Mouse (Mus musculus) limb, embryonic 10.5 days (tissue): Measurements from ENCODE around the gene Gm17359. TPM values are rescaled to one million over a fixed set of nuclear protein-coding genes. Genes with fewer than 3 reads are reported as not detected.
"Not testable (repeated sequence)": the region's sequence is repeated elsewhere in the genome, so short reads cannot be mapped to it uniquely, and the experiment has no call there.

ENCODE experiments used
- DNase-seq: peaks from one replicate; pipeline ENCODE4 v3.0.0-alpha.2; 2017; ENCODE audit warnings: low spot score
- H3K27ac ChIP-seq: fragments of 300-500 bp; sonication (generic); 2 replicates; pipeline ENCODE4 v1.5.1; 2016; ENCODE audit warnings: mild to moderate bottlenecking
- H3K27me3 ChIP-seq: fragments of 300-500 bp; sonication (generic); 2 replicates; pipeline ENCODE4 v1.6.1; 2016; ENCODE audit warnings: low read depth, mild to moderate bottlenecking; ENCODE audit not compliant: poor library complexity, severe bottlenecking
- H3K36me3 ChIP-seq: fragments of 300-500 bp; sonication (generic); 2 replicates; pipeline ENCODE4 v1.6.1; 2016; ENCODE audit warnings: mild to moderate bottlenecking, moderate library complexity
- H3K4me1 ChIP-seq: fragments of 300-500 bp; sonication (generic); 2 replicates; pipeline ENCODE4 v1.6.1; 2016
- H3K4me3 ChIP-seq: fragments of 300-500 bp; sonication (generic); 2 replicates; pipeline ENCODE4 v1.5.1; 2016; ENCODE audit warnings: mild to moderate bottlenecking, moderate library complexity
- H3K9me3 ChIP-seq: fragments of 300-500 bp; sonication (generic); replicated peaks from 2 replicates; pipeline ENCODE4 v1.6.1; 2016; ENCODE audit warnings: mild to moderate bottlenecking
- WGBS: fragments of 180-500 bp; shearing (Covaris S2); methylation state at CpG from one replicate; pipeline ENCODE4 v1.1.7; 2016; 5-methylcytosine and 5-hydroxymethylcytosine counted together
- polyA plus RNA-seq: library from polyadenylated mRNA; unstranded; fragments of >200 nt; fragmentation: Nextera tagmentation; extraction: Ambion mirVana; gene quantifications from 2 replicates; pipeline ENCODE4 v1.2.1, GENCODE M21; 2016

Gm17359 gene
- polyA plus RNA-seq, 1 experiment from 2014 or later, result not detected

DNA sequence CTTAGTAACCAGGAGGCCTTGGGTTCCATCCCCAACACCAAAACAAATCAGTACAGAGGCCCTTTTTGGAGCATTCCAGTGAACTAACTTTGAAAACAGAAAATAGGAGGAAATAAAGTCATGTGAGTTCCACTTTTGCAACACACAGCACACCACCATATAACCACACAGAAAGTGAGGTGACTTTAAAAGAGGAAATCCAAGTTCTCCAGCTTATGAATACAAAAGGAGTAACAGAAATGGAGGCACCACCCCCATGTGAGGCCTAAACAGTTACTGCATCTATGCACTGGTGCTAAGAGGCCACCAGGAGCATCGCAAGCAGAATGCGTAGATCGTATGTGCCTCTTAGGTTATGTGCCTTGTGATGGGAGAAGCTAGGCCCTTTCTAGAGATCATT lies 101.8 kb downstream of the Gm17359 start:
- WGBS, result 98% methylated on average over 3 of the region's 3 CpGs
- no peaks in the 10 kb centered on the region for H3K36me3 ChIP-seq
- H3K4me3 ChIP-seq, result no peak overlapping the region
- H3K9me3 ChIP-seq, result no peaks in the 10 kb centered on the region
- H3K27me3 ChIP-seq, result no peaks in the 10 kb centered on the region
- H3K4me1 ChIP-seq, result no peaks in the 10 kb centered on the region
- DNase-seq, result no peak
- no peak overlapping the region for H3K27ac ChIP-seq

DNA sequence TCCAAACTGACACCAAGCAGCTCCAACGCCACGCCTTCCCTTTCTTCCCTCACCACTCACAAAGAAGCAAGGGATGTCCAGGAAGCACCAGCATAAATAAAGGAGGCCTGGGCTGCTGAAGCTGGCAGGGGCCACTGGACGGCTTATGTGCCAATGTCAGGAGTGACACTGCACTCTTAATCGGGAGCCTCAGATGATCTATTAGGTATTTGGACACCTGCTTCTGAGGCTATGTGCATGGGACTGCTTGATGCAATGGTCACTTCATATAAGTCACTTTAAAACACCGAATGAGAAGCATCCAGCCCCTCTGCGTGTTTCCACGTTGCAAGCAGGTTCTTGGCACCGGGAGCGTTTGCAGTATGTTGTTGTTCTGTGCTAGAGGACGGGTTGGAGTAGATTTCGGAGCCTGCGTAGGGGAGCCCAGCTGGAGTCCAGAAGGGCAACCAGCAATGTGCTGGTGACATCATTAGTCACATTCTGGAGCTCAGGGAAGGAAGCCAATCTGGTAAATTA lies 104.6 kb downstream of the Gm17359 start:
- Histone ChIP-seq H3K36me3 (no peaks in the 10 kb centered on the region), H3K4me1 (no peaks in the 10 kb centered on the region), H3K27me3 (no peaks in the 10 kb centered on the region), H3K9me3 (no peaks in the 10 kb centered on the region), H3K27ac (no peak overlapping the region), H3K4me3 (no peak overlapping the region)
- 82% methylated on average over 12 of the region's 12 CpGs for WGBS
- DNase-seq, result no peak

DNA sequence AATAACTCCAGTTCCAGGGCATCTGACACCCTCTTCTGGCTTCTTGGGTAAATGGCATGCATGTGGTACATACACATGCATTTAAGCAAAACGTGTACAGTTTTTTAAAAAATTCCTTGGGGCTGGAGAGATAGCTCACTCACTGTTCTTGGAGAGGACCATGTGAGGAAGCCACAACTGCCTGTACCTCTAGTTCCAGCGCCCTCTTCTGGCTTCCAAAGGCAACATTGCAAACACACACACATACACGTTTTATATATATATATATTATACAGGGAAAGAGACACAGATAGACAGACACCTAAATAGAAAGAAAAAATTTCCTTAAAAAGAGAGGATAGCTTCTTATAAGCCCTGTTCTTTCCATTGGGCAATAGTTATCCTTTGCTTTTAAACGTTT lies 107.4 kb downstream of the Gm17359 start:
- no peak for DNase-seq
- 64% methylated on average over 4 of the region's 4 CpGs for WGBS
- Histone ChIP-seq H3K4me3 (no peak overlapping the region), H3K4me1 (0 out of 2 replicates have a peak, but pooled peaks cover 2% of the 10 kb centered on the region), H3K27me3 (no peaks in the 10 kb centered on the region), H3K27ac (no peak overlapping the region), H3K9me3 (no peaks in the 10 kb centered on the region), H3K36me3 (no peaks in the 10 kb centered on the region)

DNA sequence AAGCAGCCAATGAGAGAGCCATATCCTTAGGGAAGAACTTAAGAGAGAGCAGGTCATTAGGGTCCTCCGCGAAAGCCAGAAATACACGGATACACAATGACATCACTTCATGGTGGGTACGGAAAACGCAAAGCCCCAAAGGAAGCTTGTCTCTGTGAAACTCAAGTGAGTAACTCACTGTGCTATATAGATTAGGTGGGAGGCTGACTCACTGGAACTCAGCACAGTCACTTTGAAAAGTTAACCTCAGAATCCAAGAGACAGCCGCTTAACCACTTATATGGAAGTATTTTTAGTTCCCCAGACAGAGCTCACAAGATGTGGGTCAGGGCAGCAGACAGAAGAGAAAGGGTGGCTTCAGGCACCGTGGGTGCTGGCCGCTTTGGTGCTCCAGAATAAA lies 108.6 kb downstream of the Gm17359 start:
- no peak for DNase-seq
- H3K4me3 ChIP-seq, result no peak overlapping the region
- H3K9me3 ChIP-seq, result no peaks in the 10 kb centered on the region
- H3K27me3 ChIP-seq, result no peaks in the 10 kb centered on the region
- WGBS, result 91% methylated on average over 8 of the region's 8 CpGs
- no peak overlapping the region for H3K27ac ChIP-seq
- 0 out of 2 replicates have a peak, but pooled peaks cover 3% of the 10 kb centered on the region for H3K4me1 ChIP-seq
- no peaks in the 10 kb centered on the region for H3K36me3 ChIP-seq

DNA sequence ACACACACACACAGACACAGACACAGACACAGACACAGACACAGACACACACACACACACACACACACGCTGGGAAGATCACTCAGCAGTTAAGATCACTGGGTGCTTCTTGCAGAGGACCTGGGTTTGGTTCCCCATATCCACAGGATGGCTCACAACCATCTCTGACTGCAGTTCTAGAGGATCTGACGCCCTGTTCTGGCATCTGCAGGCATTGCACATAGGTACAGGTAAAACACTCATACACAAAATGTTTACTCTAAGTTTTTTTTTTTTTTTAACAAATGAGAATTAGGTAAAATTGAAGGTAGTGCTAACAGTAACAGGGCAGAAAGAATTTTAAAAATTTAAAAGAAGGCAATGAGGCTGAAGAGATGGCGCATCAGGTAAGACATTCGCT lies 109.7 kb downstream of the Gm17359 start:
- WGBS, result 92% methylated on average over 4 of the region's 4 CpGs
- Histone ChIP-seq H3K9me3 (no peaks in the 10 kb centered on the region), H3K36me3 (no peaks in the 10 kb centered on the region), H3K4me3 (no peak overlapping the region), H3K4me1 (0 out of 2 replicates have a peak, but pooled peaks cover 3% of the 10 kb centered on the region), H3K27ac (no peak overlapping the region), H3K27me3 (no peaks in the 10 kb centered on the region)
- DNase-seq, result no peak

DNA sequence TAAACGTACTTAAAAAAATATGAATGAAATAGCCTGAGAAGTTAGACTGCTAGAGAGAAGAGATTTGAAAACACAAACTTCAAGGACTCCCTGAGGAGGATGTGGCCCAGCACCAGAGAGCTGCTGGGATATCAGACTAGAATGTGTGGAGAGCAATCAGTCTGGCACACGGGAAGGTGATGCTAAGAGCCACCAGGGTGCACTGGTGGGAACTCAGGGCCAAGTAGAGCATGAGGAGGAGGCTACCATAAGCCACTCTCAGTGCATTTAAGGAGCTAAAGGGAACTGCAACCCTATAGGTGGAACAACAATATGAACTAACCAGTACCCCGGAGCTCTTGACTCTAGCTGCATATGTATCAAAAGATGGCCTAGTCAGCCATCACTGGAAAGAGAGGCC lies 110.2 kb downstream of the Gm17359 start:
- not testable (repeated sequence) for H3K4me1 ChIP-seq, DNase-seq, H3K27ac ChIP-seq, H3K9me3 ChIP-seq, H3K27me3 ChIP-seq, H3K4me3 ChIP-seq, H3K36me3 ChIP-seq
- WGBS, result 83% methylated on average over 3 of the region's 3 CpGs

DNA sequence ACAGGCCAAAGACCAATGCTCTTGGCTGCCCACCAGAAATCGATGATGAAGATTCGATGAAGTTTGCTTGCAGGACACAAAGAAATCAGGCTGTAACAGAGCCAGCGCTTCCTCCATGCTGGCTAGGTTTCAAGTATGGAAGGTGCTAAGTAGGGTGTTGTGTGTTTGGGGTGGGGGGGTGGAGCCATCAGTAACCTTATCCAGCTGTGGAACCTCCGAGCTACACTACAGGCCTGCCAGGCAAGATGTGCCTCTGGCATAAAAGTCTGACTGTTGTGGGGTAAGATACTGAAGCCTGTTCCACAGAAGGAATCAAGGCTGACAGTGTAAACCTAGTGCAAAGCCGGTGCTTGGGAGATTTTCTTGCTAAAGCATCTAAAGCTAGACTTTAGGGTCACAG lies 112.0 kb downstream of the Gm17359 start:
- no peak for DNase-seq
- no peaks in the 10 kb centered on the region for H3K27me3 ChIP-seq

DNA sequence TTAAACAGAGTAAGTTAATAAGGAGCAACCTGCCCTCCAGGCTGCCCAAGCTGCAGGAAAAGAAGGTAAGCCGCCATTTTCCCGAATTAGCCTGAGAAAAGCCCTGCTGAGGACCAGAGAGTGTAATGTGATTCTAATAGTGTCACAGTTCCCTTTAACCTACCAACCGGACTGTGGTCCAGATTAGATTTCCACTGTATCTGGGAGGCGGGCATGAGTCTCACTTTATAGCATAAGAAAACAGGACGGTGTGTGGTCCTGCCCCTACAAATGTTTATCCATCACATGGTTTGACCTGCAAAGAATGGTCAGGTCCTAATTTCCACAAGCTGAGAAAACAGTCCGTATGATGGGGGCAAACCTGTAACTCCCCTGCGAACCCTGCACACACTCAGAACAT lies 112.9 kb downstream of the Gm17359 start:
- Histone ChIP-seq H3K27ac (no peak overlapping the region), H3K27me3 (no peaks in the 10 kb centered on the region), H3K36me3 (no peaks in the 10 kb centered on the region), H3K9me3 (no peaks in the 10 kb centered on the region), H3K4me3 (no peak overlapping the region), H3K4me1 (0 out of 2 replicates have a peak, but pooled peaks cover 3% of the 10 kb centered on the region)
- WGBS, result 82% methylated on average over 7 of the region's 7 CpGs
- DNase-seq, result no peak

More for the DNA sequence above, 112.0 kb downstream of the Gm17359 start:
- Histone ChIP-seq H3K36me3 (no peaks in the 10 kb centered on the region), H3K9me3 (no peaks in the 10 kb centered on the region), H3K4me1 (0 out of 2 replicates have a peak, but pooled peaks cover 3% of the 10 kb centered on the region), H3K4me3 (no peak overlapping the region), H3K27ac (no peak overlapping the region)
- 84% methylated on average over 5 of the region's 5 CpGs for WGBS

DNA sequence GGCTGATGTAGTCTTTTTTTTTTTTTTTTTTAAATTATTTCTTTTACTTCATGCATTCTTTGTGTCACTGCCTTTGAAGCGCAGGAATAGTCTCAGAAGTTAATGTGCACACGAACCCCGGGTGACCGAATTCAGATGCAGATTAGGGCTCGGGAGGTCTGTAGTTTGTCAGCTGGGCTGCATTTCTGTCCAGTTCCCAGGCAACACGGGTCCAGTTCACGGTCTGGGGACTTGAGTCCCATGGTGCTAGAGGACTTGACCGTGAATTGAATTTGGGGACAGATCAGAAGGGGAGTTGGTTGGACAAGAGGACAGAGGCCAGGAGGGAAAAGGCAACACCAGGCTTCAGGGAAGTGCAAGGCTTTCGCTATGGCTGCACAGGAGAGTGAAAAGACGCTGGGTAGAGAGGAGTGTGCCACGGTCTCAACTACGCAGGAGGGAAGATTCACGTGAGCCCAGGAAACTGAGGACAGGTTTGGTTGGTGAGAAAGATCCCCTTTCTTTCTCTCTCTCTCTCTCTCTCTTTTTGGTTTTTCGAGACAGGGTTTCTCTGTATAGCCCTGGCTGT lies 116.3 kb downstream of the Gm17359 start:
- 0 out of 2 replicates have a peak, but pooled peaks cover 2% of the 10 kb centered on the region for H3K36me3 ChIP-seq
- DNase-seq, result no peak
- H3K4me1 ChIP-seq, result peaks cover 13% of the 10 kb centered on the region; the same call in 1 of the 2 replicates
- H3K27ac ChIP-seq, result no peak overlapping the region
- no peak overlapping the region for H3K4me3 ChIP-seq
- 84% methylated on average over 14 of the region's 14 CpGs for WGBS
- H3K27me3 ChIP-seq, result no peaks in the 10 kb centered on the region
- no peaks in the 10 kb centered on the region for H3K9me3 ChIP-seq

DNA sequence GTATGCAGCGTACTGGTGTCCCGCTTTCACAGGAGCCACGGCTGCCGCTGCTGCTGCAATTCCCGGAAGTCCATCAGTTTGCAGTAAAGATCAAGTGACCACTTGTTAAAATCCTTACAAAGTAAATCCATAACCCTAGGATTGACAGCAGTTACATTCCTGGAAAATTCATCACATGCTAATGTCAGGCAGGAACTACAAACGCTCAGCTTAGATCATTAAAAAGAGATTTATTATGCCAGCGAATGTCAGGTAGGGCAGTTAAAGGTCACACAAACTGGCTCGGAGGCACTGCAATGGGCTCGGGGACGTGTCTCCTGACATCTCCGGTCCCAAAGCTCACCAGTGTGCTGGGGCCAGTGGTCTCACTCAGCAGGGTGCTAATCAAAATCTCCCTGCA lies 119.3 kb downstream of the Gm17359 start:
- Histone ChIP-seq H3K4me3 (no peak overlapping the region), H3K27ac (no peak overlapping the region)
- 30% methylated on average over 11 of the region's 11 CpGs for WGBS

DNA sequence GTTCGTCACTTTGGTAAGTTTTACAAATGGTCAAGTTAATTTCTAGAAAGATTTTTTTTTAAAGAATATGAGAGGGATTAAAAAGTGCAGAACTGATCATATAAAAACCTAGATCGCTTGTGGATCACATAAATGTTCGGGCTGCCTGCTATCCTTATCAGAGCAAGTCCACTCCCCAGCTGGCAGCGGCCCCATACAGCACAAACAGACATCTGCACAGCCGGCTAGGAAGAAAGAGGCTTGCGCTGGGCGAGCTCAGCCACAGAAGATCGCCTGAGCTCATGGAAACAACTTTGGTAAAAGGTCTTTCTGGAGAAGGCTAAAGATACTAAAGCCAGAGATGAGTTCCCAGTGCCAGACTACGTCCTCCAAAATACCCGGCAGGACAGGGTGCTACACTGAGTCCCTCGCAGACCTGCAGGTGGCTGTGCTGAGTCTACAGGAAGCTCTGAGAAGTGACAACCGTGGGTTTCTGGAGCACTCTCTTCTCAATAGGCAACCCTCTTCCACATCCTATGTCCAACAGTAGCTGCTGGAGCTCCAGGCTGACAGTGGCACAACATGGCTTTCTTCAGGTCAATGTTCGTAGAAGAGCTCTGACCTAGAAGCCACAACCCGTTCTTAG lies 122.3 kb downstream of the Gm17359 start:
- H3K36me3 ChIP-seq, result peaks cover 39% of the 10 kb centered on the region
- no peak for DNase-seq
- H3K27me3 ChIP-seq, result no peaks in the 10 kb centered on the region
- no peak overlapping the region for H3K4me3 ChIP-seq
- H3K27ac ChIP-seq, result no peak overlapping the region
- H3K4me1 ChIP-seq, result peaks cover 10% of the 10 kb centered on the region; the same call in 1 of the 2 replicates
- H3K9me3 ChIP-seq, result no peaks in the 10 kb centered on the region
- 94% methylated on average over 14 of the region's 14 CpGs for WGBS

More for the DNA sequence above, 119.3 kb downstream of the Gm17359 start:
- Histone ChIP-seq H3K9me3 (no peaks in the 10 kb centered on the region), H3K36me3 (peaks cover 23% of the 10 kb centered on the region), H3K27me3 (no peaks in the 10 kb centered on the region), H3K4me1 (peaks cover 10% of the 10 kb centered on the region; the same call in 1 of the 2 replicates)
- no peak for DNase-seq

DNA sequence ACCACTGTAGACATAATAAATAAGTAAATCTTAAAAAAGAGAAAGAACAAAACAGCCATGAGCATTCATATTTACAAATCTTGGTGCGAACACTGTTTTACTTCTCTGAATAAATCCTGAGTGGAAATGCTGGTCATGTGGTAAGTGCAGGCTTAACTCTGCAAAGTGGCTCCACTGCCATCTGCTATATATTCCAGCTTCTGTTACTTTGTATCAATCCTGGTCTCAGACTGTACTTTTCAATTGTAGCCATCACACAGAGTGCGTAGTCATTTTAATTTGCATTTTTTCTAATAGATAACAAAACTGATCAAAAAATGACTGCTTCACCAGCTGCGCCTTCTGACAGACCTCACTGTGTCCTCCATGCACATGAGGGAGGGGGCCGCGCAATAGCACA lies 133.0 kb downstream of the Gm17359 start:
- 97% methylated on average over 5 of the region's 5 CpGs for WGBS
- DNase-seq, result no peak
- Histone ChIP-seq H3K27ac (no peak overlapping the region), H3K4me3 (no peak overlapping the region), H3K9me3 (no peaks in the 10 kb centered on the region), H3K4me1 (no peaks in the 10 kb centered on the region), H3K36me3 (peaks cover 34% of the 10 kb centered on the region), H3K27me3 (no peaks in the 10 kb centered on the region)

DNA sequence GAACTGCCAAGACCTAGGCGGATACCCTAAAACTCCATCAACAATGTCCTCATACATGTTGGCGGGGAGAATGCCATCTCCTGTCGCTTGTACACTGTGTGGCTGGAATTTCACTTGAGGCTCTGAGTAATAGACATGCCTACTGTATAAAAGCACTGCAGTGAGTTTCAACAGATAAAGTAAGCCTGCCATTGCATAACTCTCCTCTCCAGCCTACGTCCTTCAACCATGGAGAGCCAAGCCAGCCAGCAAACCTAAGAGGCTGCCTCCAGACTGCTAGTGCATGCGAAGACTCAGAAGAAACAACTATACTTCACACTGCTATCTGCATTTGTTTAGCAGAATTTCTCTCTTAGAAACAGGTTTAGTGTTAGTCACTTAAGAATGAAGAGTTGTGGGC lies 135.9 kb downstream of the Gm17359 start:
- no peaks in the 10 kb centered on the region for H3K4me1 ChIP-seq
- H3K27me3 ChIP-seq, result no peaks in the 10 kb centered on the region
- no peak overlapping the region for H3K27ac ChIP-seq
- WGBS, result 96% methylated on average over 5 of the region's 5 CpGs
- H3K36me3 ChIP-seq, result peaks cover 31% of the 10 kb centered on the region
- DNase-seq, result no peak
- no peaks in the 10 kb centered on the region for H3K9me3 ChIP-seq
- no peak overlapping the region for H3K4me3 ChIP-seq
